Mouse (Mus musculus) B cell, adult 62 days (primary cell): Measurements from ENCODE around the gene Hsd17b3. TPM values are rescaled to one million over a fixed set of nuclear protein-coding genes. Genes with fewer than 3 reads are reported as not detected.

Experiments used
- total RNA-seq: library from RNA; stranded (reverse); gene quantifications from 4 replicates; pipeline ENCODE4 v1.2.4, GENCODE M21; 2023

Hsd17b3 gene
- total RNA-seq, result not detected in 4 replicates

DNA sequence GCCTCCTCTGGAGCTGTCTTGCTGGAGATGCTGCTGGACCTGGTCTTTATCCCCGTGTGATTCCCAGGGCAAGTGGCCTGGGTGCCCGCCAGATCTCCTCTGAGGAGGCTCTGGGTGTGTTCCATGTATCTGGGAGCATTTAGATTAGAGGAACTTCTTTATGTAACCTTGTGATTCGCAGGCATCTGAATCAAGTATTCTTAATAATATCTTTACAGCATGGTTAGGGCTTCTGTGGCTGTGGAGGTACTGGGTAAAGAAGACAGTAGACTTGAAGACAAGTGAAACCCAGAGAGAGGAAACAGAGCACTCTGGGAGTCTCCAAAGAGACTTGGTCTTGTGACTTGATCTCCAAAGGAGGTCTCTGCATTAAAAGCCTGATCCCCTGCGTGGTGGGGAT is at the start of gene Hsd17b3:
Hsd17b3 (minus strand) TSS at position 101 of the 400 bp plus-strand sequence.

DNA sequence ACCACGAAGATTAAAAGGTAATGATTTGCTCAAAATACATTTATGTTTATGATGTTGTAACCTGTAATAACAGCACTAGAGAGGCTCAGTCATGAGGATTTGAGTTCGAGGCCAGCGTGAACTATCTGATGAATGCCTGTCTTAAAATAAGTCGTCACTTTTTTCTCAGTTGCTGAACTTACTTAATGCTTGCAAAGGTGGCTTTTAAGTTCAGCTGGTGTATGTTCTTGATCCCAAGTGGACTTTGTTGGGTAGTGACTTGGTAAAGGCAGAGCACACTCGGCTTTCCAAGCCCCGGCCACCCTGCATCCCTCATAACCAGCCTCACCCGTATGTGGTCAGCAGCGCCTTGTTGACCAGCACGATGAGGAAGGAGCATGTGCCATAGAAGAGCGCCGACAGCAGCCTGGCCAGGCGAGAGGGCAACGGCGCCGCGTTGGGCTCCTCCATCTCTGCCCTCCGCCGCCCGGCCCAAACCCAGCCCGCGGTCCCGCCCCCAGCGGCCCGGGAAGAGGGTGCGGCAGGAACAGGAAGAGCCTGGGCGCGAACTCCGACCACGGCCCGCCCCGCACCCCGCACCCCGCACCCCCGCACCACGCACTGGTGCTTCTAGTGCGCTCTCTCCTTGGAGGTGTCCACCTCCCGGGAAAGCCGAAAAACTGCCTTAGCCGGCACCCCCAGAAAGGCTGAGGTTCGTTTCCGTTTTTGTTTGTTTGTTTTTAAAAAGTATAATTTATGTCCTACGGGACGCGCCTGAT is 40.0 kb upstream of the Hsd17b3 start, which contains the start of gene Slc35d2:
Slc35d2 (minus strand) TSS at position 511 of the 758 bp plus-strand sequence.

Other genes starting within 250 kb of the Hsd17b3 start
- gene Slc35d2, start 40.1 kb upstream of the Hsd17b3 start, total RNA-seq, result 13.9 to 18.4 TPM (median 17.1 TPM) in 4 replicates
- gene Zfp367, start 64.0 kb upstream of the Hsd17b3 start, total RNA-seq, result 15.7 to 22.9 TPM (median 19.4 TPM) in 4 replicates
- gene Habp4, start 72.6 kb upstream of the Hsd17b3 start, total RNA-seq, result 8.7 to 14.4 TPM (median 12.5 TPM) in 4 replicates
- gene Cdc14b, start 186.1 kb upstream of the Hsd17b3 start, total RNA-seq, result 4.1 to 5.9 TPM (median 4.7 TPM) in 4 replicates
- gene Aaed1, start 223.5 kb upstream of the Hsd17b3 start, total RNA-seq, result 32.9 to 40.5 TPM (median 35.4 TPM) in 4 replicates